Mouse (Mus musculus) hindbrain, embryonic 10.5 days (tissue): ENCODE results near the gene Gtf2f2. TPM values are rescaled to one million over a fixed set of nuclear protein-coding genes. Genes with fewer than 3 reads are reported as not detected.
A peak's percentile ranks its signal among the peaks of the same experiment; 100 is the strongest.
"Not testable (repeated sequence)": the region's sequence is repeated elsewhere in the genome, so short reads cannot be mapped to it uniquely, and the experiment has no call there.

Experiments used
- DNase-seq: peaks from one replicate; pipeline ENCODE4 v3.0.0-alpha.2; 2017; ENCODE audit warnings: low spot score
- H3K27ac ChIP-seq: fragments of 300-500 bp; sonication (generic); 2 replicates; pipeline ENCODE4 v1.5.1; 2016; ENCODE audit warnings: mild to moderate bottlenecking, moderate library complexity
- H3K27me3 ChIP-seq: fragments of 300-500 bp; sonication (generic); 2 replicates; pipeline ENCODE4 v1.6.1; 2016; ENCODE audit warnings: mild to moderate bottlenecking; ENCODE audit not compliant: poor library complexity, insufficient read depth, severe bottlenecking
- H3K36me3 ChIP-seq: fragments of 300-500 bp; sonication (generic); 2 replicates; pipeline ENCODE4 v1.6.1; 2016; ENCODE audit warnings: mild to moderate bottlenecking, moderate library complexity
- H3K4me1 ChIP-seq: fragments of 300-500 bp; sonication (generic); replicated peaks from 2 replicates; pipeline ENCODE4 v1.6.1; 2016; ENCODE audit warnings: mild to moderate bottlenecking
- H3K4me3 ChIP-seq: fragments of 300-500 bp; sonication (generic); 2 replicates; pipeline ENCODE4 v1.5.1; 2016; ENCODE audit warnings: mild to moderate bottlenecking, moderate library complexity
- H3K9me3 ChIP-seq: fragments of 300-500 bp; sonication (generic); 2 replicates; pipeline ENCODE4 v1.6.1; 2016; ENCODE audit warnings: mild to moderate bottlenecking, moderate library complexity
- WGBS: fragments of 180-500 bp; shearing (Covaris S2); methylation state at CpG from one replicate; pipeline ENCODE4 v1.1.7; 2016; 5-methylcytosine and 5-hydroxymethylcytosine counted together
- polyA plus RNA-seq: library from polyadenylated mRNA; unstranded; fragments of >200 nt; fragmentation: Nextera tagmentation; extraction: Ambion mirVana; gene quantifications from 2 replicates; pipeline ENCODE4 v1.2.1, GENCODE M21; 2016

The Gtf2f2 gene
- polyA plus RNA-seq, 1 experiment from 2014 or later = 47.8 TPM

- Histone ChIP-seq H3K27ac (no peak overlapping the region), H3K4me3 (no peak overlapping the region), H3K4me1 (no peaks in the 10 kb centered on the region), H3K9me3 (no peaks in the 10 kb centered on the region), H3K27me3 (no peaks in the 10 kb centered on the region), H3K36me3 (0 out of 2 replicates have a peak, but pooled peaks cover 4% of the 10 kb centered on the region)
- WGBS = 97% methylated on average over 1 of the region's 1 CpGs
- DNase-seq = no peak
Measured at GRCm38 (mm10) chr14:75941500-75941899, 69.2 kb downstream of the Gtf2f2 start.

- H3K27ac ChIP-seq = no peak overlapping the region
- no peaks in the 10 kb centered on the region for H3K4me1 ChIP-seq
- DNase-seq = no peak
- 0 out of 2 replicates have a peak, but pooled peaks cover 4% of the 10 kb centered on the region for H3K36me3 ChIP-seq
- no peaks in the 10 kb centered on the region for H3K27me3 ChIP-seq
- no peak overlapping the region for H3K4me3 ChIP-seq
- WGBS = 80% methylated on average over 1 of the region's 1 CpGs
- H3K9me3 ChIP-seq = no peaks in the 10 kb centered on the region
Measured at GRCm38 (mm10) chr14:75937714-75938113, 73.0 kb downstream of the Gtf2f2 start.

GRCm38 (mm10) chr14:75934359-75934758 lies 76.3 kb downstream of the Gtf2f2 start:
- H3K36me3 ChIP-seq = no peaks in the 10 kb centered on the region
- DNase-seq = peak; percentile 6
- no peaks in the 10 kb centered on the region for H3K9me3 ChIP-seq
- no peak overlapping the region for H3K27ac ChIP-seq
- no peaks in the 10 kb centered on the region for H3K27me3 ChIP-seq
- no peak overlapping the region for H3K4me3 ChIP-seq
- H3K4me1 ChIP-seq = no peaks in the 10 kb centered on the region
- 83% methylated on average over 2 of the region's 2 CpGs for WGBS

GRCm38 (mm10) chr14:75931266-75931665 lies 79.4 kb downstream of the Gtf2f2 start:
- no peaks in the 10 kb centered on the region for H3K27me3 ChIP-seq
- H3K4me3 ChIP-seq = no peak overlapping the region
- 0 out of 2 replicates have a peak, but pooled peaks cover 4% of the 10 kb centered on the region for H3K4me1 ChIP-seq
- WGBS = 96% methylated on average over 23 of the region's 23 CpGs
- H3K9me3 ChIP-seq = no peaks in the 10 kb centered on the region
- DNase-seq = no peak
- no peak overlapping the region for H3K27ac ChIP-seq
- no peaks in the 10 kb centered on the region for H3K36me3 ChIP-seq

GRCm38 (mm10) chr14:75929713-75930112 lies 81.0 kb downstream of the Gtf2f2 start:
- WGBS = 94% methylated on average over 8 of the region's 8 CpGs
- not testable (repeated sequence) for DNase-seq, H3K4me1 ChIP-seq, H3K27ac ChIP-seq, H3K27me3 ChIP-seq, H3K4me3 ChIP-seq, H3K36me3 ChIP-seq, H3K9me3 ChIP-seq

GRCm38 (mm10) chr14:75923314-75924052 lies 87.2 kb downstream of the Gtf2f2 start:
- Histone ChIP-seq H3K27ac (no peak overlapping the region), H3K9me3 (no peaks in the 10 kb centered on the region), H3K36me3 (no peaks in the 10 kb centered on the region), H3K4me3 (no peak overlapping the region), H3K4me1 (0 out of 2 replicates have a peak, but pooled peaks cover 4% of the 10 kb centered on the region), H3K27me3 (no peaks in the 10 kb centered on the region)
- no peak for DNase-seq
- 93% methylated on average over 1 of the region's 1 CpGs for WGBS

GRCm38 (mm10) chr14:75912665-75913064 lies 98.0 kb downstream of the Gtf2f2 start:
- WGBS = 95% methylated on average over 2 of the region's 2 CpGs
- no peak for DNase-seq
- peaks cover 15% of the 10 kb centered on the region for H3K36me3 ChIP-seq
- no peak overlapping the region for H3K4me3 ChIP-seq
- H3K4me1 ChIP-seq = no peaks in the 10 kb centered on the region
- no peaks in the 10 kb centered on the region for H3K9me3 ChIP-seq
- H3K27me3 ChIP-seq = no peaks in the 10 kb centered on the region
- H3K27ac ChIP-seq = no peak overlapping the region

- H3K36me3 ChIP-seq = peaks cover 10% of the 10 kb centered on the region
- DNase-seq = no peak
- H3K9me3 ChIP-seq = no peaks in the 10 kb centered on the region
- WGBS = 88% methylated on average over 6 of the region's 6 CpGs
- H3K4me1 ChIP-seq = no peaks in the 10 kb centered on the region
- no peak overlapping the region for H3K4me3 ChIP-seq
- H3K27ac ChIP-seq = no peak overlapping the region
- H3K27me3 ChIP-seq = no peaks in the 10 kb centered on the region
Measured at GRCm38 (mm10) chr14:75911968-75912367, 98.7 kb downstream of the Gtf2f2 start.

- no peaks in the 10 kb centered on the region for H3K9me3 ChIP-seq
- H3K27ac ChIP-seq = no peak overlapping the region
- peaks cover 31% of the 10 kb centered on the region for H3K36me3 ChIP-seq
- no peaks in the 10 kb centered on the region for H3K4me1 ChIP-seq
- DNase-seq = no peak
- H3K27me3 ChIP-seq = no peaks in the 10 kb centered on the region
- H3K4me3 ChIP-seq = no peak overlapping the region
- 93% methylated on average over 8 of the region's 8 CpGs for WGBS
Measured at GRCm38 (mm10) chr14:75906931-75907330, 103.7 kb downstream of the Gtf2f2 start.

GRCm38 (mm10) chr14:75904972-75905371 lies 105.7 kb downstream of the Gtf2f2 start:
- DNase-seq = no peak
- peaks cover 31% of the 10 kb centered on the region for H3K36me3 ChIP-seq
- H3K27me3 ChIP-seq = no peaks in the 10 kb centered on the region
- H3K27ac ChIP-seq = no peak overlapping the region
- no peak overlapping the region for H3K4me3 ChIP-seq
- H3K4me1 ChIP-seq = peaks cover 9% of the 10 kb centered on the region
- no peaks in the 10 kb centered on the region for H3K9me3 ChIP-seq
- WGBS = 92% methylated on average over 3 of the region's 3 CpGs

GRCm38 (mm10) chr14:75903131-75903530 lies 107.5 kb downstream of the Gtf2f2 start:
- Histone ChIP-seq H3K4me3 (no peak overlapping the region), H3K4me1 (peaks cover 9% of the 10 kb centered on the region), H3K27ac (no peak overlapping the region), H3K27me3 (no peaks in the 10 kb centered on the region), H3K9me3 (no peaks in the 10 kb centered on the region), H3K36me3 (peaks cover 31% of the 10 kb centered on the region)
- WGBS = 93% methylated on average over 3 of the region's 3 CpGs
- DNase-seq = no peak

GRCm38 (mm10) chr14:75902013-75902412 lies 108.7 kb downstream of the Gtf2f2 start:
- peaks cover 35% of the 10 kb centered on the region for H3K36me3 ChIP-seq
- WGBS = 91% methylated on average over 2 of the region's 2 CpGs
- no peaks in the 10 kb centered on the region for H3K27me3 ChIP-seq
- H3K4me1 ChIP-seq = peaks cover 9% of the 10 kb centered on the region
- no peaks in the 10 kb centered on the region for H3K9me3 ChIP-seq
- no peak overlapping the region for H3K27ac ChIP-seq
- no peak for DNase-seq
- H3K4me3 ChIP-seq = no peak overlapping the region

- Histone ChIP-seq H3K9me3 (no peaks in the 10 kb centered on the region), H3K36me3 (peaks cover 36% of the 10 kb centered on the region), H3K4me3 (no peak overlapping the region), H3K27ac (peak overlapping the region; percentile 76), H3K4me1 (peaks cover 9% of the 10 kb centered on the region), H3K27me3 (no peaks in the 10 kb centered on the region)
- DNase-seq = no peak
- WGBS = 67% methylated on average over 5 of the region's 5 CpGs
Measured at GRCm38 (mm10) chr14:75900793-75901499, 109.7 kb downstream of the Gtf2f2 start.
